Mouse (Mus musculus): ENCODE results near the gene Psmg3.

The Psmg3 gene

GRCm38 (mm10) chr5:139826357-139827055 lies at the start of gene Psmg3, which contains the start of gene Gm26938:
Gene Psmg3, minus strand, starts transcription at chr5:139826885.
Gene Gm26938, minus strand, starts transcription at chr5:139826407.
- DNase-seq (ENCODE audit: low spot score) = peak; percentile 87

- DNase-seq (ENCODE audit: low spot score) = no peak
Observed at GRCm38 (mm10) chr5:139871526-139871925, 44.8 kb upstream of the Psmg3 start.

DNA sequence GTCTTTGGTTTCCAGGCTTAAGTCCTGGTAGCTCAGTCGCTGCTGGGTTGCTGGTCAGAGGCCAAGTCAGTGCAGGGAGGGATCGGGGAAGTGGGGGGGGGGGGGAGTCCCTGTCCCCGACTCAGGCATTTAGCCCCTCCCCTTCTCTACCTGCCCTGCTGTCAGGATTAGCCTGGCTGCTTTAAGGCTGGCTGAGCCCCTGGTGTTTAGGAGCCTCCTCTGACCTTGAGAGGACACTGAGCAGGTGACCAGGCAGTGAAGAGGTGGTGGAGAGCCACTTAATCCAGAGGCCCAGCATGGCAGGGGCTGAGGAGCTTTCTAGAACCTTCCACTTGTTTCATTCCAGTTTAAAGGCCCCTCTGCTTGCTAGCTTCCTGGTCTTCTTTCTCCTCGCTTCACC lies 44.2 kb upstream of the Psmg3 start:
- no peak for DNase-seq (ENCODE audit: low spot score)

- no peak for DNase-seq (ENCODE audit: low spot score)
Observed at GRCm38 (mm10) chr5:139862759-139863158, 36.1 kb upstream of the Psmg3 start.

DNA sequence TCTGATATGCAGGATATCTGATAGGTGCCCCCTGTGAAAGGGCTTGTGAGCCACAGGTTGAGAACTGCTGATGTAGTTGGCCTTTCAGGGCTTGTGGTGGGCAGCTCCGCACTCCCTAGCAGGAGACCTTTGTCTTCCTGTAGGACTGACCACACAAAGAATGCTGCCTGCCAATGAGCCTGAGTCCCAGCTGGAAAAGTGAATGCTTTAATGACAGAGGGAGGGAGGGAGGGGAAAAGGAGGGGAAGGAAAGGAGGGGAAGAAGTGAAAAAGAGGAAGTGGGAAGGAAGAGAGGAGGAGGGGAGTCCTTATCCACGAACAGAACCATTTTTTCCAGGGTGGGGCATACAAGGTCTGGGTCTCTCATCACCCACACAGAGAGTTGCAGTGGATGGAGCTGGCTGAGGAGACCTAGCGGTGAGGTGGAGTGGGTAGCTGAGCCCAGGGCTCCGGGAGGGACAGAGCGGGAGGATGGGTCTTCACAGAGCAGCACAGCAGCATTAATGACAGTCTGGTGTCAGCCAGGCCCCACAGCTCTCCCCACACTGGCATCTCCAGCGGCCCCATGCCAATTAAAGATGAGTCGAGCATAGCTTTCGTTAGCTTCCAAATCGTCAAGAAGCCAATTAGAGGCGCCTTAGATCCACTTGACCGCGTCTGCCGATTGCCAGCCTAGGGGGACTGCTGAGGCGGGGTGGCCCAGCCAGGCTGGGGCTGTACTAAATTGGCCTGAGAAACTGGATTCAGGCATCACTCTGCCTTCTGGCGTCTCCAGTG lies 33.8 kb upstream of the Psmg3 start:
- DNase-seq (ENCODE audit: low spot score) = no peak

GRCm38 (mm10) chr5:139849626-139850320 lies 23.1 kb upstream of the Psmg3 start:
- peak; percentile 38 for DNase-seq (ENCODE audit: low spot score)

GRCm38 (mm10) chr5:139839142-139839541 lies 12.5 kb upstream of the Psmg3 start:
- DNase-seq (ENCODE audit: low spot score) = no peak

GRCm38 (mm10) chr5:139838476-139838892 lies 11.8 kb upstream of the Psmg3 start:
- DNase-seq (ENCODE audit: low spot score) = peak; percentile 49

DNA sequence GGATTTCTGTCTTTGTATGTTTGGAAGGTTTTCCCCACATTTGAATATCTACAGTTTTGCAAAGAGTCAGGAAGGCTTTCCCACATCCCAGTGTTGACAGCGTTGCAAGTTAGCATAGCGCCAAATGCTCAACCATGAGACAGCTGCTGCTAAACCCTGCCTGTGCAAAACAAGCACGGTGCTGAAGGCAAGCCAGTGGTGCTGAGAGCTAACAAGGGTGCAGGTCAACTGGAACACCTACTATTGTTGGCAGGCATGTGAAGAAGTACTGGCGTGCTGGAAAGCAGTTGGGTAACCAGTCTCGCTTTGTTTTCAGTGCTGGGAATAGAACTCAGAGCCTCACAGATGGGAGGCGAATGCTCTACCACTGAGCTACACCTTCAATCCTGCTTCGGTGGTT lies 9.0 kb upstream of the Psmg3 start:
- DNase-seq (ENCODE audit: low spot score) = no peak

DNA sequence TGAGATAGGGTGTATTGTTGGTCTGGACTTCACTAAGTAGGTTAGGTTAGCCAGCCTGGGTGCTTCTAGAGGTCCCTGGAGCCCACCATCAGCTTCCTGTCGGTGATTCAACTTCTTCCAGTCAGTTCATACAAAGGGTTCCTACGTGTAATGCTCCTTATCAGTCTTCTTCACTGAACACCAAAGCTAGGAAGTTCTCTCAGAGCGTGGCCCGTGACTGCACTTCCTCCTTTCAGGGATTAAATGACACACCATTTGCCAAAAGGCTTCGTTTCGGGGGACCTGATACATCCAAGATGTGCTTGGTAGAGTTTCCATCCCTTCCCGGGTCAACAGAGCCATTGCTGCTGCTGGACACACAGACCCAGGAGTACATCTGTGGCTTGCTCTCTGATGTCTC lies 5.4 kb upstream of the Psmg3 start:
- DNase-seq (ENCODE audit: low spot score) = no peak

- no peak for DNase-seq (ENCODE audit: low spot score)
Observed at GRCm38 (mm10) chr5:139830734-139831133, 4.0 kb upstream of the Psmg3 start.

DNA sequence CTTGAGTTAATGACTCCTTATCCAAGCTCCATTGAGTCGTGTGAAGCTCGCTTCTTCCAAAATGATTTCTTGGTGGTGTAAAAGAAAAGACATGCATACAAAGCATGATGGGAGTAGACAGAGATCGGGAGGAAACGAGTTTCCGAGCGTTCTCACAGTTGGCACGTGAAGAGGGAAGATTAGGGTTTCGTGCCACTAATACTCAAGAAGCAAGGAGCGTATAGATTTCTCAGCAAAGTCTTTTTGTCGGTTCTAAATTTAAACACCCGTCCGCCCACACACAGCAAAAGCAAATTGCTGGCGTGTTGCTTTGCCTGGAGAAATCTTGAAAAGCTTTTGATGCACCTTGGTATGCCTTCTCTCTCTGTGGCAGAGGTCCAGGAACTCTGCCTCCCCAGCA lies 2.7 kb upstream of the Psmg3 start:
- no peak for DNase-seq (ENCODE audit: low spot score)

- DNase-seq (ENCODE audit: low spot score) = no peak
Observed at GRCm38 (mm10) chr5:139827593-139827992, 908 bp upstream of the Psmg3 start.

DNA sequence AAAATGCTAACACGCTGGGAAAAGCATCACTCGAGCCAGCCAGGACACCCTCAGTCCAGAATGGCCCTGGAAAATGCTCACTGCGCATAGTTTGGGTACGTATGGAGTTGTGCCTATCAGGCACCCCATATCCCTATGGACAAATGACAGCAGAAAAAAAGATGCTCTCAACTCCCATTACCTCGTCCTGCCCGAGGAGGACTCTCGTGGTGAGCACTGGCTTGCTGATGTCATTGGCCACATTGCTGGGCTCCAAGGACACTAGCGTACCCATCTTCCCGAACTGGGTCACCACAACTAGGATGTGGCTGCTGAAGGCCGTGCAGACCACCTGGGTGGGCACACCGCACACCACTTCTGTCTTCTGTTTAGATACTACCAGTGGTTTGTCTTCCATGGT lies 738 bp downstream of the Psmg3 start:
- no peak for DNase-seq (ENCODE audit: low spot score)

GRCm38 (mm10) chr5:139824531-139824930 lies 2.2 kb downstream of the Psmg3 start:
- DNase-seq (ENCODE audit: low spot score) = no peak

DNA sequence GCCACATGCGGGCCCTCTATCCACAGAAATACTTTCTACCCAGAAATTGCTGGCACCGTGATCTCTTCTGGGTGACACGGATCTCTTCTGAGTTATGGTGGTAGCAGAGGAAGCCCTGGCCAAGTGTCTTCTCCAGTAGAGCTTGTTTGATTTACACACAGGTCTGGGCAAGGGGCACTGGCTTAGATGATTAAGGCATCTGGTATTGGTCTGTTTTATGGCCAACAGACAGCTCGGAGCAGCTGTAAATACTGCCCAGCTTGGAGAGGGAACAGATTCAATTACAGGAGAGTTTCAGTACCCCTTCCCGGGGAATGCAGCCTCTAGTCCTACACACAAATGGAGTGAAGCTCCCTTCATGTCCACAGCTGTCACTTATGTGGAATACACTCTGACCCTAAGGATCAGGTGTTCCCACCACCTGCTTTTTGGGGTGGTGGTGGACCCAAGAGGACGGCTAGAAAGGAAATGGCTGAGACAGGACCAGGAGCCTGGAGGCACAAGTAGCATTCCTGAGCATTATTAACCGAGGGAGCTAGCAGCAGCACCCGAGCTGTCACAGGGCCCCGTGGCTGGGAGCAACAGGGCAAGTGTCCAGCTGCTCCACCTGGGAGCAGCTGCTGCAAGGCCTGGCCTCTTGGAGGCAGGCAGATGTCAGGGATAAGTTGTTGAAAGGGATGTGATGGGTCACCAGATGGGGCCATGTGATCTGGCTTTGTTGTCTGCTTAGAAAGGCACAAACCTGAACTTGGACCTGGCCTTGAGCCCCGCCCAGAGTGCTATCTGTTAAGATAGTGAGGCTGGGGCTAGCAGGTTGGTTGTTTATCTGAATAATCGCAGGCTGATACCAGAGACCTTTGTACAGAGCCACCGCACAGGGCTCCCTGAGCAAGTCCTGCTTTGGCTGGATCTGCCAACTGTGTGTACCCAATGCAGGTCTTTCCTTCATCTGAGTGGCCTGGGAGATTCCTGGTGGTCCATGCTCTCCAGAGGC lies 4.9 kb downstream of the Psmg3 start:
- DNase-seq (ENCODE audit: low spot score) = no peak

DNA sequence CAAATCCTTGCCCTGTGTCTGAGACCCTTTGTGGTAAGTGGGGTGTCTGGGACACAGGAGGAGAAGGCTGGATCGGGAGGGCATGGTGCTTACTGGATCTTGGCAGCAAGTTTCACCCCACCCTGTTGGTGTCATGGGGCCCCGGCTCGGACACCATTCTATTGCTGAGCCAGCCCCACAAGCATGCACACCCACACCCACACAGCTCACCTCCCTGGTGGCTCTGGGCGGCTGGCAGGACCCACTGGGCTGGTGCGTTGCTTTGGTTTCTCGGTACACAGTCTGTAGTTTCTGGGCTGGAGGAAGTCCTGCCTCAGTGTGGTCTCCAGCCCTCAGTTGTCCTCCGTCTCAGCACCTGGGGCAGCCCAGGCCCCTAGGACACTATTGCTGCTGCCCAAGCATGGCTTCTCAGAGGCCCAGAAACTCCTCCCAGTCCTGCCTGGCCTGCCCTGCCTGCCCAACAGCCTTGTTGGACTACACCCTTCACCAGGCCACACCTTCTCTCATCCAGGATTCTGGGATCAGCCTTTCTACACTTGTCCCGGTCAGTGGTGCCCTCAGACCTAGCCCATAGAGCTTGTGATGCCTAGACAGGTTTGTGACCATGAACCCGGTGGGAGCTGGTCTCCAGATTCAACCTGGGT lies 7.0 kb downstream of the Psmg3 start, which contains the start of gene Tmem184a:
Tmem184a (minus strand) TSS at position 380 of the 644 bp plus-strand sequence.
- no peak for DNase-seq (ENCODE audit: low spot score)

DNA sequence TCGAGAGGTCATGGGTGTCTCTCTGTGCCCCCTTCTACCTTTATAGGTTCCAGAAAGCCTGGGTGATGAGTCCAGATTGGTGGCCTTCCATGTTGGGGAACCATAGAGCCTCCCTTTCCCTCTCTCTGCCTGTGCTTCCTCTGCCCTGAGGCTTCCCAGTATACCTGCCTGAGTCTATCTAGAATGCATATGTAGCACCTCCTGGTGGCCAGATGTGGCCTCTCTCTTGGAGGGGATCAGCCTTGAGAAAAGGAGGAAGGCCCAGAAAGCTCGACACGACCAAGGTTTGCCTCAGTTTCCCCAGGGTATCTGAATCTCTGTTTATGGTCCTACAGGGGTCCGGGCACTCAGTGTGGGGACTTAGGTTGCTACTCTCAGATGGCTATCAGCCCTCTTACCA lies 7.9 kb downstream of the Psmg3 start:
- no peak for DNase-seq (ENCODE audit: low spot score)

- no peak for DNase-seq (ENCODE audit: low spot score)
Observed at GRCm38 (mm10) chr5:139818056-139818455, 8.6 kb downstream of the Psmg3 start.

DNA sequence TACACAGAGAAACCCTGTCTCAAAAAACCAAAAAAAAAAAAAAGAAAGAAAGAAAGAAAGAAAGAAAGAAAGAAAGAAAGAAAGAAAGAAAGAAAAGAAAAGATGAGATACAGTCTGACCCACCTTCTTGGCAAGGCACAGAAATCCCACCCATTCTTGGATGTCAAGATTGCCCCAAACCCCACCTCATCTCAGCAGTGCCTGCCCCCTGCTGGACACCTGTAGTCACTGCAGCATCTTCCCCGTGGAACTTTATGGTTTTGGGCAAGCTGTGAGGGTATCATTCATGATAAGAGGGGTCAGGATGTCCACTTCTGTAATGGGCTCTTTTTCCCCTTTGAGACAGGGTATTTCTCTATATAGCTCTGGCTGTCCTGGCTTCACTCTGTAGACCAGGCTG lies 9.4 kb downstream of the Psmg3 start:
- no peak for DNase-seq (ENCODE audit: low spot score)

DNA sequence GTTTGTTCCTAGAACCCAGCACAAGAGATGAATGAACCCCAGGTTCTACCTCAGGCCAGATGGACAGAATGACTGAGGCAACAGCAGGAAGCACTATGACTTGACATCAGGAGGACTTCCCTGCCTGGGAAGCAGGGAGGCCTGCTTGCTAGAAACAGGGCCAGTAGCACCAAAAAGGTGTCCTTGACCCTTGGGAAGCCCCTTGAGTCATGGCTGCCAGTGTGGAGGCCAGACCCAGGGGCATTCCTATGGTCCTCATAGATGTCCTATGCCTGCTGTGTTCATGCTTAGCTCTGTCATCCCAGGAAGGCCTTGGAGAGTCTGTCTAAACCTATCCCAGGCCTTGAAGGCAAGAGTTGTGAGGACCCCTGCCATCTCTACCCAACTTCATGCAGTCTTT lies 10.2 kb downstream of the Psmg3 start:
- no peak for DNase-seq (ENCODE audit: low spot score)

Data from testis, postnatal 14 days (tissue).